Mouse (Mus musculus): ENCODE results near the gene Bola2.

DNA sequence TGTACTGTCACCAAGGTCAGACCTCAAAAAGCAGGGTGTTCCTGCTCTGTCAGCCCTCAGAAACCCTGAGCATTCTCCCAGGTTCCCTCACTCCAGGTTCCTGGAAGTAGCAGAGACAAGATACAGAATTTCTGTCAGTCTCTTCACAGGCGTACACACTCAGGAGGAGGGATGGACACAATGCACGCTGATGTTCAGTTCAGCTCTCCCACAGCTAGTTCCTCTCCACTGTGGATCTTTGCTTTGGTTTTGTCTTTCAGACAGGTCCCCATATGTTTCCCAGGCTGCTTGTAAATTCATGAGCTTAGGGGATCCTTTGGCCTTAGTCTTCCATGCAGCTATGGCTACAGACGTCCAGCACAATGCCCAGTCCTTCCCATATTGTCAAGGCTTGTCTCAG lies 1.7 kb downstream of the Bola2 start:
- no peak for TF ChIP-seq CTCF (IDR thresholded peaks at IDR 0.05; ENCODE audit: insufficient read depth, low read depth, low read length)
- no peak for TF ChIP-seq POLR2A (IDR thresholded peaks at IDR 0.05; ENCODE audit: insufficient read depth, low read depth, low read length)

All from olfactory bulb, adult 2 months (tissue).